Mouse (Mus musculus): ENCODE results near the gene Myo18b.

- TF ChIP-seq ZNF384 (IDR thresholded peaks at IDR 0.05; ENCODE audit: low read depth, low read length) (no peak), CHD2 (IDR thresholded peaks at IDR 0.05; ENCODE audit: low read depth, low read length) (no peak), ZC3H11A (IDR thresholded peaks at IDR 0.05; ENCODE audit: borderline replicate concordance, low read depth, low read length) (no peak), MAFK (IDR thresholded peaks at IDR 0.05; ENCODE audit: insufficient read depth, low read depth, low read length) (no peak), HCFC1 (IDR thresholded peaks at IDR 0.05; ENCODE audit: borderline replicate concordance, insufficient read depth, low read length) (no peak)
Observed at GRCm38 (mm10) chr5:112895674-112896654, at the start of gene Myo18b.

All from ES-E14 (cell line).